Mouse (Mus musculus): ENCODE results near the gene Stxbp3. TPM values are rescaled to one million over a fixed set of nuclear protein-coding genes. Genes with fewer than 3 reads are reported as not detected.

The Stxbp3 gene
- polyA plus RNA-seq, 2 experiments, result 28.4 to 33.0 TPM

GRCm38 (mm10) chr3:108789299-108789698, 51.0 kb downstream of the Stxbp3 start:
- Histone ChIP-seq H3K36me3 (ENCODE audit: control insufficient read depth, insufficient read depth, low read length) (peaks cover 12% of the 10 kb centered on the region), H3K9me3 (ENCODE audit: control insufficient read depth, low read length) (peaks cover 7% of the 10 kb centered on the region; the same call in 1 of the 2 replicates), H3K4me2 (replicated peaks; ENCODE audit: low read depth, low read length, severe bottlenecking) (no peak overlapping the region), H3K27me3 (ENCODE audit: control insufficient read depth, insufficient read depth, low read length) (no peaks in the 10 kb centered on the region), H3K4me1 (ENCODE audit: control insufficient read depth, insufficient read depth, low read length) (peaks cover 44% of the 10 kb centered on the region), H3K9ac (ENCODE audit: low read depth, low read length, severe bottlenecking) (no peak overlapping the region), H3K4me3 (replicated peaks; ENCODE audit: low read length) (no peak overlapping the region), H3K27ac (replicated peaks; ENCODE audit: low read depth, low read length) (0 out of 2 replicates have a peak overlapping the region, but pooled peaks have one; percentile 33)
- DNase-seq (ENCODE audit: low spot score) (peak; percentile 49), ATAC-seq (ENCODE audit: low FRiP score, low read depth) (peak; percentile 41; the same call in 1 of the 2 replicates)
- WGBS, result 17% methylated on average over 5 of the region's 5 CpGs
- TF ChIP-seq POLR2A (IDR thresholded peaks at IDR 0.05; ENCODE audit: borderline replicate concordance, extremely low read depth, insufficient read depth, insufficient read length), result no peak

GRCm38 (mm10) chr3:108788455-108788794, 51.9 kb downstream of the Stxbp3 start:
- 77% methylated on average over 4 of the region's 4 CpGs for WGBS

GRCm38 (mm10) chr3:108787754-108788454, 52.4 kb downstream of the Stxbp3 start:
- H3K4me3 ChIP-seq (replicated peaks; ENCODE audit: low read length), result no peak overlapping the region
- peak overlapping the region; percentile 26; the same call in 1 of the 2 replicates for H3K27ac ChIP-seq (replicated peaks; ENCODE audit: low read depth, low read length)
- no peak overlapping the region for H3K9ac ChIP-seq (ENCODE audit: low read depth, low read length, severe bottlenecking)
- H3K36me3 ChIP-seq (ENCODE audit: control insufficient read depth, insufficient read depth, low read length), result peaks cover 9% of the 10 kb centered on the region; the same call in 1 of the 2 replicates
- no peak overlapping the region for H3K4me2 ChIP-seq (replicated peaks; ENCODE audit: low read depth, low read length, severe bottlenecking)
- no peaks in the 10 kb centered on the region for H3K27me3 ChIP-seq (ENCODE audit: control insufficient read depth, insufficient read depth, low read length)
- ATAC-seq (ENCODE audit: low FRiP score, low read depth) (no peak), DNase-seq (ENCODE audit: low spot score) (no peak)
- peaks cover 7% of the 10 kb centered on the region; the same call in 1 of the 2 replicates for H3K9me3 ChIP-seq (ENCODE audit: control insufficient read depth, low read length)
- TF ChIP-seq POLR2A (IDR thresholded peaks at IDR 0.05; ENCODE audit: borderline replicate concordance, extremely low read depth, insufficient read depth, insufficient read length), result no peak
- WGBS, result 21% methylated on average over 12 of the region's 12 CpGs
- H3K4me1 ChIP-seq (ENCODE audit: control insufficient read depth, insufficient read depth, low read length), result peaks cover 44% of the 10 kb centered on the region

More at GRCm38 (mm10) chr3:108788455-108788794, 51.9 kb downstream of the Stxbp3 start:
- ATAC-seq (ENCODE audit: low FRiP score, low read depth) (no peak), DNase-seq (ENCODE audit: low spot score) (no peak)
- Histone ChIP-seq H3K4me3 (replicated peaks; ENCODE audit: low read length) (no peak overlapping the region), H3K36me3 (ENCODE audit: control insufficient read depth, insufficient read depth, low read length) (peaks cover 10% of the 10 kb centered on the region; the same call in 1 of the 2 replicates), H3K4me2 (replicated peaks; ENCODE audit: low read depth, low read length, severe bottlenecking) (no peak overlapping the region), H3K27me3 (ENCODE audit: control insufficient read depth, insufficient read depth, low read length) (no peaks in the 10 kb centered on the region), H3K27ac (replicated peaks; ENCODE audit: low read depth, low read length) (peak overlapping the region; percentile 26; the same call in 1 of the 2 replicates), H3K4me1 (ENCODE audit: control insufficient read depth, insufficient read depth, low read length) (peaks cover 44% of the 10 kb centered on the region), H3K9ac (ENCODE audit: low read depth, low read length, severe bottlenecking) (no peak overlapping the region), H3K9me3 (ENCODE audit: control insufficient read depth, low read length) (peaks cover 7% of the 10 kb centered on the region; the same call in 1 of the 2 replicates)
- TF ChIP-seq POLR2A (IDR thresholded peaks at IDR 0.05; ENCODE audit: borderline replicate concordance, extremely low read depth, insufficient read depth, insufficient read length), result no peak

GRCm38 (mm10) chr3:108786520-108786919, 53.8 kb downstream of the Stxbp3 start:
- Histone ChIP-seq H3K4me1 (ENCODE audit: control insufficient read depth, insufficient read depth, low read length) (peaks cover 44% of the 10 kb centered on the region), H3K9ac (ENCODE audit: low read depth, low read length, severe bottlenecking) (no peak overlapping the region), H3K9me3 (ENCODE audit: control insufficient read depth, low read length) (peaks cover 7% of the 10 kb centered on the region; the same call in 1 of the 2 replicates), H3K27ac (replicated peaks; ENCODE audit: low read depth, low read length) (no peak overlapping the region), H3K27me3 (ENCODE audit: control insufficient read depth, insufficient read depth, low read length) (no peaks in the 10 kb centered on the region), H3K4me2 (replicated peaks; ENCODE audit: low read depth, low read length, severe bottlenecking) (no peak overlapping the region), H3K36me3 (ENCODE audit: control insufficient read depth, insufficient read depth, low read length) (no peaks in the 10 kb centered on the region), H3K4me3 (replicated peaks; ENCODE audit: low read length) (no peak overlapping the region)
- WGBS, result 81% methylated on average over 6 of the region's 6 CpGs
- ATAC-seq (ENCODE audit: low FRiP score, low read depth), result no peak
- TF ChIP-seq POLR2A (IDR thresholded peaks at IDR 0.05; ENCODE audit: borderline replicate concordance, extremely low read depth, insufficient read depth, insufficient read length), result no peak
- DNase-seq (ENCODE audit: low spot score), result no peak

GRCm38 (mm10) chr3:108782364-108782895, 57.9 kb downstream of the Stxbp3 start:
- no peaks in the 10 kb centered on the region for H3K27me3 ChIP-seq (ENCODE audit: control insufficient read depth, insufficient read depth, low read length)
- peaks cover 7% of the 10 kb centered on the region; the same call in 1 of the 2 replicates for H3K9me3 ChIP-seq (ENCODE audit: control insufficient read depth, low read length)
- ATAC-seq (ENCODE audit: low FRiP score, low read depth) (0 out of 2 replicates have a peak, but pooled peaks have one; percentile 11), DNase-seq (ENCODE audit: low spot score) (peak; percentile 36)
- H3K4me3 ChIP-seq (replicated peaks; ENCODE audit: low read length), result no peak overlapping the region
- H3K27ac ChIP-seq (replicated peaks; ENCODE audit: low read depth, low read length), result peak overlapping the region; percentile 79
- whole genome bisulfite sequencing, result 34% methylated on average over 6 of the region's 6 CpGs
- H3K4me2 ChIP-seq (replicated peaks; ENCODE audit: low read depth, low read length, severe bottlenecking), result no peak overlapping the region
- no peak overlapping the region for H3K9ac ChIP-seq (ENCODE audit: low read depth, low read length, severe bottlenecking)
- H3K36me3 ChIP-seq (ENCODE audit: control insufficient read depth, insufficient read depth, low read length), result no peaks in the 10 kb centered on the region
- TF ChIP-seq POLR2A (IDR thresholded peaks at IDR 0.05; ENCODE audit: borderline replicate concordance, extremely low read depth, insufficient read depth, insufficient read length), result no peak
- peaks cover 28% of the 10 kb centered on the region for H3K4me1 ChIP-seq (ENCODE audit: control insufficient read depth, insufficient read depth, low read length)
